Mouse (Mus musculus): ENCODE data around the gene Gm29866.
"Not testable (repeated sequence)": the region's sequence is repeated elsewhere in the genome, so short reads cannot be mapped to it uniquely, and the experiment has no call there.

Gene Gm29866

DNA sequence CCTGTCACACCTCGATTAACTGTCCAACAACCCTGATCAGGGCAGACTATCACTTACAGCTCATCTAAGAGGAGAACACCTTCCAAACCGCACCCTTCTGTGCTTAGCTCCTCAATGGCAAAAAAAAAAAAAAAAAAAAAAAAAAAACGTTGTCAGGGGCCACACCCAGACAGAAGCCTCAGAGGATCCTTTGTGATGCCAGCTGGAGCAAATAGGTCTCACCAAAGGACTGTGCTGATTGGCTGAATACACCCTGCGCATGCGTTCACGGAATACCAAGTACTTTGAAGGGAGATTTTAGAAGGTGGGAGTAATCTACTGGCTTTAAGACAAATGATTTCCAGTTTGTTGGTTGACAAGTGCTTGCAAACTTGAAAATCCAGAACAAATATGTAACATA, at the start of gene Gm29866:
Gene Gm29866, minus strand, starts transcription at position 101 of the 400 bp plus-strand sequence.
- DNase-seq (ENCODE audit: low spot score): not testable (repeated sequence)

Measured in embryo, embryonic 10 days (tissue).